Mouse (Mus musculus) ES-E14 (cell line): ENCODE measurements around the gene Rpusd2.

ENCODE experiments used
- CHD2 ChIP-seq: IDR thresholded peaks from 2 replicates; pipeline ENCODE4 v1.6.1; 2014; ENCODE audit warnings: mild to moderate bottlenecking, low read depth, low read length, inconsistent platforms
- HCFC1 ChIP-seq: IDR thresholded peaks from 2 replicates; pipeline ENCODE4 v1.6.1; 2012; ENCODE audit warnings: low read length, inconsistent platforms, borderline replicate concordance; ENCODE audit not compliant: insufficient read depth
- MAFK ChIP-seq: IDR thresholded peaks from 2 replicates; pipeline ENCODE4 v1.6.1; 2014; ENCODE audit warnings: mild to moderate bottlenecking, low read depth, low read length, inconsistent platforms; ENCODE audit not compliant: insufficient read depth
- ZC3H11A ChIP-seq: IDR thresholded peaks from 2 replicates; pipeline ENCODE4 v1.6.1; 2012; ENCODE audit warnings: low read depth, mild to moderate bottlenecking, inconsistent platforms, low read length, borderline replicate concordance
- ZNF384 ChIP-seq: IDR thresholded peaks from 2 replicates; pipeline ENCODE4 v1.6.1; 2012; ENCODE audit warnings: low read depth, low read length, inconsistent platforms

GRCm38 (mm10) chr2:119026951-119027350 is 7.6 kb upstream of the Rpusd2 start:
- TF ChIP-seq MAFK = no peak
- TF ChIP-seq ZC3H11A = no peak
- no peak for TF ChIP-seq ZNF384
- TF ChIP-seq CHD2 = no peak
- no peak for TF ChIP-seq HCFC1
